Mouse (Mus musculus): ENCODE data around the gene Rsph6a. TPM values are rescaled to one million over a fixed set of nuclear protein-coding genes. Genes with fewer than 3 reads are reported as not detected.

Gene Rsph6a
- polyA plus RNA-seq, 1 experiment from 2014 or later, result not detected

DNA sequence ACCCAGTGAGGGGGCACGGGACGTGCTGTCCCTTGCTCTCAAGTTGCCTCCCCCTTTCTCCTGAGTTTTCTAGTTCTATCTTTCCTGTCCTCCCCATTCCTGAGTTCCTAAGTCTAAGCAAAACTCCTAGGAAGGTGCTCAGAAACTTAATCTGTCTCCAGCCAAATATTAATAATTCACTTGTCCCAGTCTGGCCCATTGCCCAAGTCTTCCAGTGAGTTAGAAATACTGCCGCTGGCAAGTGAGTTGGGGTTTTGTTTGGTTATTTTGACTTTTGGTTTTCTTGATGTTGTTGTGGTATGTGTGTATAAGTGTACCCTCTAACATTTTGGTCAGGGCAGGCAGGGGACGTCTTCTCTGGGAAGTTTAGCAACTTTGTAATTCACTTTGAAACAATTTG lies 67.2 kb downstream of the Rsph6a start:
- no peak overlapping the region for H3K9ac ChIP-seq (ENCODE audit: low read length)
- H3K4me3 ChIP-seq (ENCODE audit: control insufficient read depth in 1 of 2, insufficient read depth in 1 of 2, low read depth in 1 of 2, low read length in 2 of 2), result no peak overlapping the region
- H3K4me2 ChIP-seq (ENCODE audit: low read length), result no peak overlapping the region
- ATAC-seq (ENCODE audit: insufficient number of reproducible peaks, insufficient read depth, low FRiP score, low read depth), result no peak
- H3K9me3 ChIP-seq (ENCODE audit: control insufficient read depth, low read length), result peaks cover 8% of the 10 kb centered on the region; the same call in 1 of the 2 replicates
- H3K27me3 ChIP-seq (ENCODE audit: control insufficient read depth, insufficient read depth, low read length), result no peaks in the 10 kb centered on the region
- H3K36me3 ChIP-seq (ENCODE audit: control insufficient read depth, insufficient read depth, low read length), result 0 out of 2 replicates have a peak, but pooled peaks cover 2% of the 10 kb centered on the region
- WGBS, result 87% methylated on average over 4 of the region's 4 CpGs
- no peak overlapping the region for H3K27ac ChIP-seq (replicated peaks in 1 of 2; ENCODE audit: control insufficient read depth in 1 of 2, insufficient read depth in 1 of 2, low read depth in 2 of 2, low read length in 2 of 2)
- H3K4me1 ChIP-seq (ENCODE audit: control insufficient read depth in 2 of 2, insufficient read depth in 2 of 2, low read length in 2 of 2), result peaks cover 8 to 18% of the 10 kb centered on the region in 2 experiments; a peak in 3 of 4 replicates

Small RNAs within 50 kb of the gene (microRNA-seq; reads per million reads assigned to microRNA genes)
- 1.1 reads per million for gene Mir3100

Other genes starting within 250 kb of the Rsph6a start
- not detected in 2 replicates for gene Psg17, start 233.1 kb upstream of the Rsph6a start, polyA plus RNA-seq (2014; fragmentation: Nextera tagmentation; extraction: Ambion mirVana)
- gene Mill2, start 214.7 kb upstream of the Rsph6a start, polyA plus RNA-seq (2014; fragmentation: Nextera tagmentation; extraction: Ambion mirVana), result 0.16 and 0.46 TPM in 2 replicates
- gene Pglyrp1, start 183.4 kb upstream of the Rsph6a start, polyA plus RNA-seq (2014; fragmentation: Nextera tagmentation; extraction: Ambion mirVana), result 0.93 and 1.8 TPM in 2 replicates
- gene Ccdc61, start 144.3 kb upstream of the Rsph6a start, polyA plus RNA-seq (2014; fragmentation: Nextera tagmentation; extraction: Ambion mirVana), result 12.2 and 14.3 TPM in 2 replicates
- gene Nova2, start 128.8 kb upstream of the Rsph6a start, polyA plus RNA-seq (2014; fragmentation: Nextera tagmentation; extraction: Ambion mirVana), result 0.57 and 0.88 TPM in 2 replicates
- gene Nanos2, start 67.3 kb upstream of the Rsph6a start, polyA plus RNA-seq (2014; fragmentation: Nextera tagmentation; extraction: Ambion mirVana), result not detected in 2 replicates
- 1.3 and 1.6 TPM in 2 replicates for gene Mypop, start 63.4 kb upstream of the Rsph6a start, polyA plus RNA-seq (2014; fragmentation: Nextera tagmentation; extraction: Ambion mirVana)
- gene Irf2bp1, start 50.6 kb upstream of the Rsph6a start, polyA plus RNA-seq (2014; fragmentation: Nextera tagmentation; extraction: Ambion mirVana), result 14.8 and 17.8 TPM in 2 replicates
- not detected in 2 replicates for gene Foxa3, start 31.2 kb upstream of the Rsph6a start, polyA plus RNA-seq (2014; fragmentation: Nextera tagmentation; extraction: Ambion mirVana)
- gene Sympk, start 30.3 kb upstream of the Rsph6a start, polyA plus RNA-seq (2014; fragmentation: Nextera tagmentation; extraction: Ambion mirVana), result 15.8 and 16.3 TPM in 2 replicates
- gene Dmwd, start 21.5 kb downstream of the Rsph6a start, polyA plus RNA-seq (2014; fragmentation: Nextera tagmentation; extraction: Ambion mirVana), result 19.6 and 20.4 TPM in 2 replicates
- gene Dmpk, start 29.2 kb downstream of the Rsph6a start, polyA plus RNA-seq (2014; fragmentation: Nextera tagmentation; extraction: Ambion mirVana), result 31.1 and 36.0 TPM in 2 replicates
- gene Six5, start 39.9 kb downstream of the Rsph6a start, polyA plus RNA-seq (2014; fragmentation: Nextera tagmentation; extraction: Ambion mirVana), result 7.3 and 8.3 TPM in 2 replicates
- 1.2 TPM in 2 replicates for gene Gm4969, start 63.7 kb downstream of the Rsph6a start, polyA plus RNA-seq (2014; fragmentation: Nextera tagmentation; extraction: Ambion mirVana)
- 5.5 and 5.6 TPM in 2 replicates for gene Fbxo46, start 65.2 kb downstream of the Rsph6a start, polyA plus RNA-seq (2014; fragmentation: Nextera tagmentation; extraction: Ambion mirVana)
- 7.0 and 7.8 TPM in 2 replicates for gene Qpctl, start 94.6 kb downstream of the Rsph6a start, polyA plus RNA-seq (2014; fragmentation: Nextera tagmentation; extraction: Ambion mirVana)
- gene Snrpd2, start 95.0 kb downstream of the Rsph6a start, polyA plus RNA-seq (2014; fragmentation: Nextera tagmentation; extraction: Ambion mirVana), result 104 and 111 TPM in 2 replicates
- gene Gipr, start 111.4 kb downstream of the Rsph6a start, polyA plus RNA-seq (2014; fragmentation: Nextera tagmentation; extraction: Ambion mirVana), result 51.5 and 52.6 TPM in 2 replicates
- 8.3 and 9.5 TPM in 2 replicates for gene Eml2, start 121.7 kb downstream of the Rsph6a start, polyA plus RNA-seq (2014; fragmentation: Nextera tagmentation; extraction: Ambion mirVana)
- gene Gpr4, start 157.8 kb downstream of the Rsph6a start, polyA plus RNA-seq (2014; fragmentation: Nextera tagmentation; extraction: Ambion mirVana), result 1.6 and 1.9 TPM in 2 replicates
- gene Opa3, start 173.6 kb downstream of the Rsph6a start, polyA plus RNA-seq (2014; fragmentation: Nextera tagmentation; extraction: Ambion mirVana), result 36.5 and 38.6 TPM in 2 replicates
- 66.1 and 68.9 TPM in 2 replicates for gene Vasp, start 217.1 kb downstream of the Rsph6a start, polyA plus RNA-seq (2014; fragmentation: Nextera tagmentation; extraction: Ambion mirVana)
- gene Ppm1n, start 225.4 kb downstream of the Rsph6a start, polyA plus RNA-seq (2014; fragmentation: Nextera tagmentation; extraction: Ambion mirVana), result 0.20 TPM in 1 of 2 replicates, not detected in the other
- gene Rtn2, start 227.9 kb downstream of the Rsph6a start, polyA plus RNA-seq (2014; fragmentation: Nextera tagmentation; extraction: Ambion mirVana), result 39.2 and 43.6 TPM in 2 replicates